Comparison of ENCODE assay signal across 9 mouse cellular contexts in genomic region chr17:56131814-56132213, GRCm38 (mm10). TPM values are rescaled to one million over a fixed set of nuclear protein-coding genes. Genes with fewer than 3 reads are reported as not detected.
DNase-seq lines count a peak whose midpoint lies in the region; ATAC-seq and TF ChIP-seq lines count a peak whose summit lies in the region.
"Had no signal": no experiment of that assay in that cellular context is flagged by ENCODE, and none has a peak within 500 bp of the region (broad histone marks: within the 10 kb centered on the region; RNA-seq: fewer than 3 reads in every experiment).

No protein-coding gene starts in this region.

- peaks cover 12% of the 10 kb centered on the region for H3K36me3 ChIP-seq in intestine, postnatal 0 days (ENCODE audit: control insufficient read depth, insufficient read depth)
- no peaks in the 10 kb centered on the region for H3K36me3 ChIP-seq in intestine, embryonic 15.5 days
- H3K36me3 ChIP-seq in midbrain, embryonic 15.5 days (replicated peaks), result peaks cover 38% of the 10 kb centered on the region

- ATAC-seq in intestine, postnatal 0 days, result no peak
- ATAC-seq in intestine, embryonic 15.5 days, result no peak
- peak; percentile 21; the same call in 1 of the 2 replicates for ATAC-seq in midbrain, embryonic 15.5 days (replicated peaks)

- H3K9me3 ChIP-seq in intestine, postnatal 0 days (ENCODE audit: control insufficient read depth), result no peaks in the 10 kb centered on the region
- no peaks in the 10 kb centered on the region for H3K9me3 ChIP-seq in intestine, embryonic 15.5 days
- H3K9me3 ChIP-seq in midbrain, embryonic 15.5 days, result no peaks in the 10 kb centered on the region
- H3K9me3 ChIP-seq: embryonic facial prominence, embryonic 13.5 days had no signal

- DNase-seq in A20 (ENCODE audit: low read depth, low spot score) (peak; percentile 78), adipocyte (ENCODE audit: low spot score) (peak; percentile 78)
- peak; percentile 52 for DNase-seq in embryo, embryonic 11 days
- DNase-seq in induced T-regulatory cell, adult 2 months (ENCODE audit: low read depth), result peak; percentile 87
- DNase-seq in thymus, postnatal 36 days, result peak; percentile 65 to 70

- no peak overlapping the region for H3K27ac ChIP-seq in intestine, postnatal 0 days (ENCODE audit: low read depth, low read length)
- no peak overlapping the region for H3K27ac ChIP-seq in intestine, embryonic 15.5 days
- no peak overlapping the region for H3K27ac ChIP-seq in midbrain, embryonic 15.5 days
- H3K27ac ChIP-seq: embryonic facial prominence, embryonic 13.5 days had no signal

- no peaks in the 10 kb centered on the region for H3K27me3 ChIP-seq in intestine, postnatal 0 days (replicated peaks; ENCODE audit: control insufficient read depth, insufficient read depth, low read length)
- H3K27me3 ChIP-seq in intestine, embryonic 15.5 days (replicated peaks), result no peaks in the 10 kb centered on the region
- H3K27me3 ChIP-seq in midbrain, embryonic 15.5 days (replicated peaks), result no peaks in the 10 kb centered on the region

- H3K4me2 ChIP-seq in intestine, postnatal 0 days (replicated peaks; ENCODE audit: low read depth), result no peak overlapping the region
- no peak overlapping the region for H3K4me2 ChIP-seq in intestine, embryonic 15.5 days (replicated peaks)
- H3K4me2 ChIP-seq in midbrain, embryonic 15.5 days, result no peak overlapping the region
- H3K4me2 ChIP-seq: embryonic facial prominence, embryonic 13.5 days had no signal

- WGBS in intestine, postnatal 0 days, result 43% methylated on average over 7 of the region's 7 CpGs
- WGBS in intestine, embryonic 15.5 days, result 45% methylated on average over 7 of the region's 7 CpGs
- 38% methylated on average over 7 of the region's 7 CpGs for WGBS in midbrain, embryonic 15.5 days

- no peak overlapping the region for H3K4me3 ChIP-seq in intestine, postnatal 0 days (ENCODE audit: low read depth, low read length)
- no peak overlapping the region for H3K4me3 ChIP-seq in intestine, embryonic 15.5 days (replicated peaks)
- no peak overlapping the region for H3K4me3 ChIP-seq in midbrain, embryonic 15.5 days
- H3K4me3 ChIP-seq: embryonic facial prominence, embryonic 13.5 days had no signal

- H3K9ac ChIP-seq in intestine, postnatal 0 days (ENCODE audit: low read depth, low read length), result no peak overlapping the region
- H3K9ac ChIP-seq in intestine, embryonic 15.5 days, result no peak overlapping the region
- H3K9ac ChIP-seq in midbrain, embryonic 15.5 days, result no peak overlapping the region

- H3K4me1 ChIP-seq in intestine, postnatal 0 days (replicated peaks; ENCODE audit: control insufficient read depth, insufficient read depth, low read length), result peaks cover 10% of the 10 kb centered on the region; the same call in 1 of the 2 replicates
- H3K4me1 ChIP-seq in intestine, embryonic 15.5 days (replicated peaks), result peaks cover 16% of the 10 kb centered on the region
- H3K4me1 ChIP-seq in midbrain, embryonic 15.5 days, result peaks cover 23% of the 10 kb centered on the region

- TF ChIP-seq CTCF in intestine, postnatal 0 days (IDR thresholded peaks at IDR 0.05; ENCODE audit: low read depth), result peak; percentile 82

RNA-seq across cellular contexts. Expression of gene Sema6b, which starts 8.3 kb away (rescaled TPM):
- 0.94 and 1.1 TPM in 2 replicates for polyA plus RNA-seq in intestine, postnatal 0 days (2015; fragmentation: Nextera tagmentation; extraction: Ambion mirVana)
- 1.4 TPM in 2 replicates for polyA plus RNA-seq in intestine, embryonic 15.5 days (2015; fragmentation: Nextera tagmentation; extraction: Ambion mirVana)
- 19.0 and 21.4 TPM in 2 replicates for polyA plus RNA-seq in midbrain, embryonic 15.5 days (2015; fragmentation: Nextera tagmentation; extraction: Ambion mirVana)

RNA-seq across cellular contexts. Expression of gene Lrg1, which starts 10.0 kb away (rescaled TPM):
- 3.6 and 3.9 TPM in 2 replicates for polyA plus RNA-seq in intestine, postnatal 0 days (2015; fragmentation: Nextera tagmentation; extraction: Ambion mirVana)
- 0.15 and 0.33 TPM in 2 replicates for polyA plus RNA-seq in intestine, embryonic 15.5 days (2015; fragmentation: Nextera tagmentation; extraction: Ambion mirVana)
- polyA plus RNA-seq in midbrain, embryonic 15.5 days (2015; fragmentation: Nextera tagmentation; extraction: Ambion mirVana), result 0.12 and 0.28 TPM in 2 replicates

RNA-seq across cellular contexts. Expression of gene Plin5, which starts 14.4 kb away (rescaled TPM):
- 0.10 TPM in 1 of 2 replicates, not detected in the other for polyA plus RNA-seq in intestine, postnatal 0 days (2015; fragmentation: Nextera tagmentation; extraction: Ambion mirVana)
- polyA plus RNA-seq in intestine, embryonic 15.5 days (2015; fragmentation: Nextera tagmentation; extraction: Ambion mirVana), result 0.52 and 0.85 TPM in 2 replicates
- 1.9 and 2.1 TPM in 2 replicates for polyA plus RNA-seq in midbrain, embryonic 15.5 days (2015; fragmentation: Nextera tagmentation; extraction: Ambion mirVana)

RNA-seq across cellular contexts. Expression of gene Plin4, which starts 22.2 kb away (rescaled TPM):
- 0.30 and 0.31 TPM in 2 replicates for polyA plus RNA-seq in intestine, postnatal 0 days (2015; fragmentation: Nextera tagmentation; extraction: Ambion mirVana)
- polyA plus RNA-seq in intestine, embryonic 15.5 days (2015; fragmentation: Nextera tagmentation; extraction: Ambion mirVana), result 0.03 and 0.14 TPM in 2 replicates
- polyA plus RNA-seq in midbrain, embryonic 15.5 days (2015; fragmentation: Nextera tagmentation; extraction: Ambion mirVana), result 0.13 and 0.15 TPM in 2 replicates

RNA-seq across cellular contexts. Expression of gene Tnfaip8l1, which starts 30.5 kb away (rescaled TPM):
- 4.6 and 5.1 TPM in 2 replicates for polyA plus RNA-seq in intestine, postnatal 0 days (2015; fragmentation: Nextera tagmentation; extraction: Ambion mirVana)
- 11.9 and 12.8 TPM in 2 replicates for polyA plus RNA-seq in intestine, embryonic 15.5 days (2015; fragmentation: Nextera tagmentation; extraction: Ambion mirVana)
- 11.1 and 12.7 TPM in 2 replicates for polyA plus RNA-seq in midbrain, embryonic 15.5 days (2015; fragmentation: Nextera tagmentation; extraction: Ambion mirVana)
